Mouse (Mus musculus) embryonic fibroblast, embryonic 13.5 days (primary cell): ENCODE results near the gene Nr2c2.

ENCODE experiments used
- CTCF ChIP-seq: IDR thresholded peaks from 2 replicates; pipeline ENCODE4 v1.5.1; 2011; ENCODE audit warnings: mild to moderate bottlenecking, control low read depth, low read length, moderate library complexity, borderline replicate concordance; ENCODE audit not compliant: insufficient read depth
- POLR2A ChIP-seq: IDR thresholded peaks from 2 replicates; pipeline ENCODE4 v1.6.1; 2011; ENCODE audit warnings: low read depth, mild to moderate bottlenecking, control low read depth, low read length, moderate library complexity

DNA sequence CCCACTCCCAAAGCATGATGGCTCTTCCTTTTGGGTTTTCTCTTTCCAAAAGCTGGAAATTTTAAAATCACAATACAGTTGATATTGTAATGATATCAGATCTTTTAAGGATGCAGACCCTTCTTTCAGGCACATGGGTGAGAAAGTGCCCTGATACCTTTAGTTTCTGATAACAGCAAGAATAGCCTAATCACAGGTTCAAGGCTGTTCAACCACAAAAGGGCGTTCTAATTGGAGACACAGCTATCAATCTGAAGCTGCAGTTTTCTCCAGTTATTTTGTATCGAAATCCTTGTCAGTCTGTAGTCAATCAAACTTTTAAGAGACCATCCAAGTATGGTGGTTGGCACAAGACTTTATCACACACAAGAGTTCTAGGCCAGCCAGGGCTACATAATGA lies 2.7 kb downstream of the Nr2c2 start:
- TF ChIP-seq CTCF = no peak
- TF ChIP-seq POLR2A = no peak
